Mouse (Mus musculus): ENCODE data around the gene Lrrc8c.
A peak's percentile ranks its signal among the peaks of the same experiment; 100 is the strongest.

The Lrrc8c gene

DNA sequence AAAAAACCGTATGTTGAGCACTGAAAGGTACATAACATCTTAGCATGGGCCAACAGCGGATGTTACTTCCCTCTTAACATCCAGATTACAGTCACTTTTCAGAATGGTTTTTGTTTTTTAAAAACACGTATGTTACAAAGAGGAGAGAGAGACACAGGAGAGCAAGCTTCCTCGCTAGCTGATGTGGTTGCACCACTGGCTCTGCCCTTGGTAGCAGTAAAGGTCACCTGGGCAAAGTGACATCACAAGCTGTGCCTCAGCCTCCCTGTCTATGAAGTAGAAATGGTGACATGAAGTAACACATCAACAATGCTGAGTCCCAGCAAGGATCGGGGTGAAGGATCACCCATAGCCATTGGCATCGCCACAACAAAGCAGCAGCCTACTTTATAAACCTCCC is 10.4 kb upstream of the Lrrc8c start:
- no peak for DNase-seq

DNA sequence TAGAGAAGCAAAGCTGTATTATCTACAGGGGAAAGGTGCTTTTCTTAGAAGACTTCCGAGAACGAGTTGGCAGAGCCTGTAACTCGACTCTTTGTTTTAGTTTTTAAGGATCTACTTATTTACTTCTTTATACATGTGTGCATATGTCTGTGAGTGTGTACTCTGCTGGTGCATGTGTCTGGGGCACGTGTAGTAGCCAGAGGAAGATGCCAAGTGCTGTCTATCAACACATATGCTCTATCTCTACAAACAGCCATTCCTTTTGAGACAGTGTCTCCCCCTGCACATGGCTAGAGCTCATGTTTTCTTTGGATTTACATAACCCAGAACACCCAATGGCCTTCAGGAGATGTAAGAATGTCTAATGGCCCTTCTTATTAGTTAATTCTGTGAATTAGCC is 6.9 kb upstream of the Lrrc8c start:
- DNase-seq, result no peak

DNA sequence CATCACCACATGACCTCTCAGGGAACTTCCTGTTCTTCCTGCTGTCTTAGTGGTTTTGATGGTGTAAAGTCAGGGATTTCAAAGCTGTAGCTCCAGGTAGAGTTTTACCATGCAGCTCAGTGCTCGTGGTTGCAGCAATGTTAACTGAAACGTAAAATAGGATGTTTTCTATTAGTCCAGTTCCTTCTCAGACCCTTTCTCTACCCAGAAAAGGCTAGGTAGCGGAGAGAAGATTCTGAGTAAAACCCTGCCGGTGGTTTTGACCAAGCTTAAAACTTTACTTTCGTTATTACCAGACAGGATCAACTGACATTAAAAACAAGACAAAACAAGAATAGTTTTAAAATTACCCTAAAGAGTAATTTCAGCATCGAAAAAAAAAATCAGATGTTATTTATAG is 3.7 kb upstream of the Lrrc8c start:
- no peak for DNase-seq

DNA sequence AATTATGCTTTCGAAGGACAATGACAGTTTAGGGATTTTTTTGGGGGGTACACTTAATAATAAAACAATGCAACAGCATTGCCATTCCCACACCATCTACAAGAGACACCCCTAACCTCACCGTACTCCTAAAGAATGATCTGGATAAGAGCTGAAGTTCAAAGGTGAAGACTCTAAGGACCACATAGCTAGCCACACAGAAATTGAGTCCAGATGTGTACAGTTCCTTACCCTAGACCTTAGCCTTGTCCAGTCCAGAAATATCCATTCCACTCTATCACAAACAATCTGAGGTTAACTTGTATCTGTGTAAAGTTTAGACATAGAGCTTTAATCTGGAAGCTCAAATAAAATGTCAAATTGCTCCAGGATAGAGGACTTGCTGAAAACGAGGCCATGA is 2.9 kb upstream of the Lrrc8c start:
- DNase-seq, result no peak

DNA sequence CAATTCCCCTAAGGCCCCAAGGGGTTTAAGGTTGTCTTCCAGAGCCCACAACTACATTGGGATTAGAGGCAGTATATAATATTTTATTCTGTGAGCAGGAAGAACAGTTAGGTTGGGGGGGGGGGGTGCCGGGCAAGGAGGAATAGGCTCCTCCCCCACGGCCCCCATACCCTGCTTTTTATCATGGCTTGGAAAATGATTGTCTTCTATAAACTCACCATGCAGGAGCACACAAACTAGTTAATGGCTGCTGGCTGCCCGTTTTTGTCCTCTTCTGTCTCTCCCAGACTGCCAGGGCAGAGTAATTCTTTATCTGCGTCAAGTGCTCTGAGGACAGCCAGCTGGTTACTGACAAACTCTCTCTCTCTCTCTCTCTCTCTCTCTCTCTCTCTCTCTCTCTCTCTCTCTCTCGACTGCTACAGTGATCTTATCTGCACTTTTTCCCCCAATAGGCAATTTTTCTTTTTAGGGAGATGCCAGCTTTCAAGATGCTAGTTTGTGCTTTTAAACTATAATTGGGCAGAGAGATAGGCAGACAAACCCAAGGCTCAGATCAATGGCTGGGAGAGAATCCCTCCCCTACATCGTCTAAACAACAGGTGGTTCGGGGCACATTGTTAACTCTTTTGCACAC is 1.1 kb upstream of the Lrrc8c start:
- no peak for DNase-seq

DNA sequence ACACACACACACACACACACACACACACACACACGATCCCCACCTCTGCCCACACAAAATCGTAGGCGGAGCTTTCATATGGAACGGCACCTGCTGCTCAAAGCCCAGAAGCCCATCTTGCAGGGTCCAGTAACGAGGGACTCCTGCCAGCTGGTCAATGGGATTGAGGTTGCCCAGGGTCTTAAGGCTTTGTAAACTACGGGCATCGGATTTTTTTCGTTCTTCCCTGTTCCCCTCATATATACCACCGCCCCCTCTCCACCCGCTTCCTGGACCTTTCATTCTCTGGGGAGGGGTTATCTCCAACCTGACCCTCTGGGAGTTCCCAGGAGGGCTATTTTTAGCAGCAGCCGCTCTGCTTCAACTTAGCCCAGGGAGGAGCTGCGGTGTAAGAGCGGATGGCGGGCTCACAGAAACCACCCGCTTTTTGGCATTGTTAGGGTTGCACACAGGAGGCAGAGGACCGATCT is 527 bp upstream of the Lrrc8c start:
- peak; percentile 83 for DNase-seq

DNA sequence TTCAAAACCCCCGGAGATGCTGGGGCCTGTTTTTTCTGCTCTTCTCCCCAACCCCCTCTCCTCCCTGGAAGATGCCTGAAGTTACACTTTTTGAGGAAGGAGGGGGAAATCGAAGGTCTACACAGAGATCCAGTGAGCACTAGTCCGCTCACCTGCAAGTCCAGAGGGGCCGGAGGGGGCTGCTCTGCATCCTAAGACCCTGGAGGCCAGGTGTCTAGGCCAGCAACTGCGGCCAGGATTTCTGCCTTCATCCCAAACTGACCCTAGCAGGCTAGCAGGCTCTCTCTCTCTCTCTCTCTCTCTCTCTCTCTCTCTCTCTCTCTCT is 750 bp downstream of the Lrrc8c start:
- DNase-seq, result no peak

DNA sequence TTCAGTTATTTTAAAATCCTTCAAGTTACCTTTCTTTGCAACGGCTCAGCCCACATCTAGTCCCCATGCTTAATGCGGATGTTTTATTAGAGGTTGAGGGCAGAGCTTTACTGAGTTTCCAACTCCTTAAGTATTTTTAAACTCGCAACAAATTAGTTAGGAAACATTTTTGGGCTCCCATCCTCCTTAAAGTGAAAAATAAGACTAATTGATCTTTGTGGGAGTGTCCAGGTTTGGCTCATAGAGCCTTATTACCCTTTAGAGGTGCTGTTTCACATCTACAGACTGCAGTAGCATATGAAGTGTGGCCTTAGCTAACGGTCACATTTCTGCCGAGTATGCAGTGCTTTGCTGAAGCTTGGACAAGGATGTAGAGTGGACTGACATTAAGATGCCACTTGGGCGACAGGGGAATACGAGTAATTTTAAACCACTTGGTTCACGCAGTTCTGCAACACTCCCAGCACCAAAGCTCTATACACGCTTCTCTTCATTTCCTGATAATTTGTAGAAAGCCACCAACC is 1.3 kb downstream of the Lrrc8c start:
- no peak for DNase-seq

DNA sequence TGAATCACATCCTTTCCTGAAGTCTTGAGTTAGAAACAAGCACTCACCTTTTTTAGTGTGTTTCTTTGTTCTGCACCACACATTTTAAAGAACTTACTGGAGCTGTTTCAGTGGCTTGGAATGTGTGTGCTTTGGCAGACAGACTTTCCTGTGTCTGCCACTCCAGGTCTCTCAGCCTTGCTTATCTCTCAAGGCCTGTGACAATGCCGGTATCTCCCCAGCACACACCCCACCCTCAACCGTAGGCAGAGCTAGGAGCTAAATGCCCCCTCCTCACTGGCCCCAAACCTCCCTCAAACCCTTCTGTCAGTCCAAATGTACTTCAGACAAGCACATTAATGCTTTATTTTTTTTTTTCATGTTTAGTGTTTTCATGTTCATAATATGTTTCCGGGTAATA is 4.3 kb downstream of the Lrrc8c start:
- DNase-seq, result no peak

DNA sequence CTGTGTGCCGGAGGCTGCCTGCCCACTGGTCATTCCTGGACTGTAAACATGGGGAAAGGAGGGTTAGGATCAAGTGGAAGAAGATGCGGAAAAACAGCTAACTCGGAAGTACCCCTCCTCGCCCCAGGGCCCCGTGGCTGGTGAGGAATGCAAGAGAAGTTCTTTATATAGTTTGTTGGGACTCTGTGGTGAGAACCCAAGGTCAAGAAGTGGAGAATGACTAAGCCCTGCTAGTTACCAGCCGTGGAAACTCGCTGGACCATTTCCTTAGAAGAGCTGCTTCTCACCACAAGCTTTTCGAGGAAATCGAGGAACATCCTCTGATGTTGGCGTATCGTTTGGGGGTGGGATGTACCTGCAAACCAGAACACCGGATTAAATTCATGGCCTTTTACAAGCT is 5.8 kb downstream of the Lrrc8c start:
- DNase-seq, result no peak

DNA sequence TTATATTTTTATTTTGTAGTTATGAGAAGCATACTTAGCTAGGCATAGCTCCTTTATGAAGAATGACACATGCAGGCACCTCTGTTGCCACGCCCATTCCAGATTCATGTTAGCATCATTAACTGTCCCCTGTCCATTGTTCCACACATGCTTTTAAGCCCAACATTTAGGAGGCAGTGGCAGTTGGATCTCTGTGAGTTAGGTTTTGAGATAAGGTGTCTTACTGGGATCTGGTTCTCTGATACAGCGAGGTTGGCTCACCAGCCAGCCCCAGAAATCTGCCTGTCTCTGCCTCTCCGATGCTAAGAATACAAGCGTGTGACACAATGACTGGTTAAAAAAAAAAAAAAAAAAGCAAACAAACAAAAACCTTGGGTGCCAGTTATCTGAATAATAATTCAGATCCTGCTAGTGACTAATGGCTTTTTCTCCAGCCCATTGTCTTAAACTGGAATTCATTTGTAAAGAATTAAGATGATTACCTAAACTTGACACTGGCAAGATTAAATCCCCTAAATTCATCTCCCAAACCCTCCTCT is 7.0 kb downstream of the Lrrc8c start:
- no peak for DNase-seq

DNA sequence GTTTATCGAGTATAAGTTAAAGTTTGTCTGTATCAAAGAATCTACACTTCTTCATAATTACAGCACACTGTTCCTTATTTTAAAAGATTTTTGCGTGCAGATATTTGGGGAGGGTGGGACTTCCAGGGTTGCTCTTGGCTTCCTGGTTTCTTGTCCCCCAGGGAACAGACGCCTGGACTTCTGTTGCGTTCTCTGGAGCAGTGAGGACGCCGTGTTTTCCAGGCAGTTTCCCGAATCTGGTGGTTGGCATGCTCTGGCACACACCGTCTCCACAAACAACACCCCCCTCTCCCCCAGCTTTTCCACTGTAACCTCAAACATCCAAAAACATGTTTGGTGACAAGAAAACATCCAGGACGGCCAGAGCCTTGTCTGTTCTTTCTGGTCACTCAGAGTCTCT is 7.6 kb downstream of the Lrrc8c start:
- DNase-seq, result no peak

DNA sequence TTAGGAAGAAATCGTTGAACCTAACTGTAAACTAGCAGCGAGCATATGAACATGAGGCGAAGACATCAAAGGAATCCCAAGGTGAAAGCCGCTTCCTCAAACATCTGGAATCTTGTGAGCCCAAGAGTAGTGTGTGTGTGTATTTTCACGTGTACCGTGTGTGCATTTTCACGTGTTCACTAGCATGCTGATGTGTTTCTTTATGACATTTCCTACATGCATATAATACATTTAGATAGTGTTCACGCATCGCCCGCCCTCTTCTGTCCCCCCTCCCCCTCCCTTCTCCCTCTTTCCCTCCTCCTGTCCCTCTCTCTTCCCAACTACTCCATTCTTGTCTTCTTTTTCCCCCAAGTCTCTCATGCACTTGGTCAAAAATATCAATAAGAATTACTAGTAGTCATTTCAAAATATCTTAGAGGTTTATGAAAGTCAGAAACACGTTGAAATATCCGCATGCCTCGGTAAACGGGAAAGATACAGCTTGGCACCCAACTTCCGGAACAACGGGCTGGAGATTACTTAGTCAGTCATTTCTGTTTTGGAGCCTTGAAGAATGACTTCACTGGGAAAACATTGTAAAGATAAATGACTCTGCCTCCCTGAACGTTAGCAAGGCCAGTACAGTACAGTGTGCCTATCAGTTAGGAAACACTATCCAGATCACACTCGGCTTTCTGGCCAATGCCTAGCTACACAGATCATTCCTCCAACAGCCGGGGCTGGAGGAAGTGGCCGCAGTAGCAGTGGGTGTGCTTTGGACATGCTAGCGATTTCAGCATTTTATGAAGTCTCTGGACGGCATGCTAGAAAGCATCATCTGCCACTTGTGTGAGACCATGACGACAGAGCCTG is 8.5 kb downstream of the Lrrc8c start:
- no peak for DNase-seq

DNA sequence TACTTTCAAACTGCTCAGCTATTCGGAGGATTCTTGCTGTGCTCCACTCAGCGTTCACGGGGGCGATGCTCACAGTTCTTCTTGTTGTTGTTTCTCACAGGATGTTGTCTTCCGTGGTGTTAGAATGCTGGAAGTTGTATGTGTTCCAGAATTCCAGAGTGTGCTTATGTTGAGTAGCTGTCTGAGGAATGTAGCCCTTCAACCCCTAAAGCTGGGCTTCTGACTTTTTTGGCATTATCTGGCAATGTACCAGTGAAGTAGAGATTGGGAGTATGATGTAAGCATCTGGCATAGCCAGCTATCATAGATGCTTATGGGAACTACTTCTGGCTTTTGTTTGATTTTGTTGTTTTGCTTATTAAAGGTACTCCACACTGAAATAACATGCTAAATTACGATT is 11.4 kb downstream of the Lrrc8c start:
- DNase-seq, result no peak

DNA sequence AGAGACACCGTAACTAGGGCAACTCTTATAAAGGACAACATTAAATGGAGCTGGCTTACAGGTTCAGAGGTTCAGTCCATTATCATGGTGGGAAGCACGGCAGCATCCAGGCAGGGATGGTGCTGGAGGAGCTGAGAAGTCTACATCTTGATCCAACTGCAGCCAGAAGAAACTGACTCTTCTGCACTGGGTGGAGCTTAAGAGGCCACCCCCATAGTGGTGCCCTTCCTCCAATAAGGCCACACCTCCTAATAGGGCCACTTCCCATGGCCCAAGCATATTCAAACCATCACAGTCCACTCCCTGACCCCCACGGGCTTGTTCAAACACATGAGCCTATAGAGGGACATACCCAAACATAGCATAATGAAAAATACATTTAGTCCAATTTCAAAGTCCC is 16.0 kb downstream of the Lrrc8c start:
- DNase-seq, result no peak

DNA sequence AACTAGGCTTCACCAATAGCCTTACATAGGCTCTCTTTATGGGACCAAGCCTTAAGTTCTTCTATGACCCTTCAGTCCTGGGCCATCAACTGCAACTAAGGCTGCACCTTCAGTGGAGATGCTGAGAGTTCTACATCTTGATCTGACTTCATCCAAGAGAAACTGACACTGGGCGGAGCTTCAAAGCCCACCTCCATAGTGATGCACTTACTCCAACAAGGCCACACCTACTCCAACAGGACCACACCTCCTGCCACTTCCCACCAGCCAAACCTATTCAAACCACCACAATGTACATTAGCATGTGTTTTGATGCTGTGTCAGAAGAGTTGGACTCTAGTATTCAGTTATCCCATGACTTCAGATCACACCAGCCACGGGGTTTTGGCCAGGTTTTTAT is 17.0 kb downstream of the Lrrc8c start:
- DNase-seq, result no peak

DNA sequence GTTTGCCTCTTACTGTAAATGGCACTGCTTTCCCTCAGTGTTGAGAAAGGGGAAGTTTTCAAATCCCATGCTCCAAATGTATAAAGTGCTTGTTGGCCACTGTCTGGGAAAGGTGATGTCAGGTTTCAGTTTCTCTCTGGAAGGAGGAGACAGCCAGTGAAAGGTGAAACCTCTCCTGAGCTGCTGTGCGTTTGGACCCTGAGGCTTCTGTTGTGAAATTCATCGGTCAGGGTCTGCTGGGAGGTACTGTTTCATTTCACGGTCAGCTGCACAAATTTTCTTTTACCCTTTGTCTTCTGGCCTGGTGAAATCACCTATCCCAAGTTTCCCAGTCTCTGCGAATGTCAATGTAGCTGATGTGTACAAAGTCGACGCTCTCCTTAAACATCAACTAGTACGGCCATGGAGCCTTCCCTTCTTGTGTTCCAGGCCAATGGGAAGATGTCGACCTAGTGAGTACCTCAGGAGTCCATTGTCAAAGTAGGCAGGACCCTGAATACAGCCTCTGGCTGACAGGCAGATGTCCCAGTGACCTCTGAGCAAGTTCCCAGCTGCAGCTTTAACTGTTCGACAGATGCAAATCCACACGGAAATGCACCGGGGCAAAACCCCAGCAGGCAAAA is 18.0 kb downstream of the Lrrc8c start:
- DNase-seq, result peak; percentile 3

DNA sequence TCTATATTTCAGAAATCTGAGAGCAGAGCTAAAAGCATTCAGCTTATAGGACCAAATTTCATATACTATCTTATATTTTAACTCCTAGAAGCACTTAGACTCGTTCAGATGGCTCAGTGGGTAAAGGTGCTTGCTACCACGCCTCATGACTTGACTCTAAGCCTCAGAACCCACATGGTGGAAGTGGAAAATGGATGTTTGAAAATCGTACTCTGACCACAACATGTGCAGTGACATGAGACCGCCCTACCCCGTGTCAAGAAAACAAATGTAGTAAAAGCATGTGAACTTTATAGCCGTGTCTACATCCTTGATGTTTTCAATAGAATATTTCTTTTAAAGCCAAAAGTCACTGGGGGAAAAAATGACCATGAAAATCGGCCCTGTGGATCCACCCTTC is 21.9 kb downstream of the Lrrc8c start:
- DNase-seq, result no peak

DNA sequence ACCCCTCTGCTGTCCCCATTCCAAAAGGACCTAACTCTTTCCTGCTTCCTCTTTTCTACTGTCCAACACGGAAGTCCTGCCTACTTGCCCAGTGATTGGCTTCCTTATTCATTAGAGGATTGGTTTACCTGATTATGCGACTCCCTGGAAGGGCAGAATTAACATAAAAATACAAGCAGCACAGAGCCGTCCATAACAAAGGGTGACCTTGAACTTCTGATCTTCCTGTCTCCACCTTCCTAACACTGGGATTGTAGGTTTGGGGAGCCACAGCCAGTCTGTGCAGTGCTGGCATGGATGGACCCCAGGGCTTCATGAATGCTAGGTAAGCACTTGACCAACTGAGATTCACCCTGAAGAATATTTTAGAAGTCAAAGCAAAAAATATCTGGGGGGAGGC is 25.9 kb downstream of the Lrrc8c start:
- no peak for DNase-seq

DNA sequence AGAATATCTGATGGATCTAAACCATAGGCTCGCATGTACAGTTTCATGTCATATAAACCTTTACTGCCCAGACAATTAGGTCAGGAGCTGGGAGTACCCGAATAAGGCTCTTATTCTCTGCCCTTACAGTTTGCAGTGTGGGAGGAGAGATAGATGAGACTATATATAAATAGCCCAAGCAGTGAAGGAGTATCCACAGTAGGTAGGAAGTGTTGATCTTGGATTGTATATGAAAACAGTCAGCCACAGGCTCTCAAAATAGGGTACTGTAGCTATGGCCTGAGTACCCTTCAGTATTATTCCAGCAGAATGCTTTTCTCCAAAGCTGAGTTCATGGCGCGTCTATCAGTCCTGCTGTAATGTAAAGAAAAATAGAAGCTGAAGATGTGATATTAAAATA is 27.9 kb downstream of the Lrrc8c start:
- no peak for DNase-seq

DNA sequence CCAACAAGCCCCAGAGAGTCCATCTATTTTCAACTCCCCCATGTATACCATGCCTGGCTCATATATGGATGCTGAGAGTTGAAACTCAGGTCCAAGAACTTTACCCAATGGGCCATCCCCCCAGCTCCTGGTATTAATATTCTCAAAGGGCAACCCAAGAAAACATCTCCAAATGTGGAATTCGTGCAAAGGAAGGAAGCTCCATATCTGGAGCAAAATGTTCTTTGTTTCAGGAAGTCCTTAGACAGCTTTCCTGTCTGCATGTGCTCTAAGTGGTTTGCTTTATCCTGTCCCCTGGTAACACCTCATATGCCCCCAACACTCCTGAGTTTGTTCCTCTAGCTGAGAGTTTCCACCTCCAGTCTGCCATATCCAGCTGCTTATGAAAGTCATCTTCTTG is 32.6 kb downstream of the Lrrc8c start:
- no peak for DNase-seq

DNA sequence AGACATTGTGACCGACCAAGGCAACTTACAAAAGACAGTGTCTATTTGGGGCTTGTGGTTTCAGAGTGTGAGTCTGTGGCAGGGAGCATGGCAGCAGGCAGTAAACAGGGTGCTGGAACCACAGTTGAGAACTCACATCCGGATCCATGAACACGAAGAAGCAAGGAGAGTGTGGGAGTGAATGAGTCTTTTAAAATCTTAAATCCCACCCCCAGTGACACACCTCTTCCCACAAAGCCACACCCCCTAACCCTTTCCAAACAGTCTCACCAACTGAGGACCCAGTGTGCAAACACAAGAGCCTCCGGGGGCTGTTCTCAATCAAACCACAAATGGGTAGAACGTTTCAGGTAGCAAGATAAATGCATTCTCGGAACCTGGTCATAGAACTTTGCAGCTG is 37.1 kb downstream of the Lrrc8c start:
- DNase-seq, result no peak

DNA sequence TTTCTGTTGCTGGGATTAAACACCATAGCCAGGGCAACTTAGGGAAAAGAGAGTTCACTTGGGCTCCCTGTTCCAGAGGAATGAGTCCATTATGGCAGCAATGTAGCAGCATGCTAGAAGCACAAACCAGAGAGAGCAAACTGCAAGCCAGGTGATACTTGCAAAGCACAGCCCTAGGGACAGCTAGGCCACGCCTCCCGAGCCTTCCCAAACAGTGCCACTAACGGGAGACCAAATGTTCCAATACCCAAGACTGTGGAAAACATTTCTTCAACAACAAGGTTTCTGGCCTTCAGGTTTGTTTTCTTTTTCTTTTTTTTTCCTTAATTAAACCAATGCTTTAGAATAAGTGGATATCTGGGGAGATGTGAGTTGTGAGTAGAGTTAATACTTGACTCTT is 38.2 kb downstream of the Lrrc8c start:
- DNase-seq, result no peak

DNA sequence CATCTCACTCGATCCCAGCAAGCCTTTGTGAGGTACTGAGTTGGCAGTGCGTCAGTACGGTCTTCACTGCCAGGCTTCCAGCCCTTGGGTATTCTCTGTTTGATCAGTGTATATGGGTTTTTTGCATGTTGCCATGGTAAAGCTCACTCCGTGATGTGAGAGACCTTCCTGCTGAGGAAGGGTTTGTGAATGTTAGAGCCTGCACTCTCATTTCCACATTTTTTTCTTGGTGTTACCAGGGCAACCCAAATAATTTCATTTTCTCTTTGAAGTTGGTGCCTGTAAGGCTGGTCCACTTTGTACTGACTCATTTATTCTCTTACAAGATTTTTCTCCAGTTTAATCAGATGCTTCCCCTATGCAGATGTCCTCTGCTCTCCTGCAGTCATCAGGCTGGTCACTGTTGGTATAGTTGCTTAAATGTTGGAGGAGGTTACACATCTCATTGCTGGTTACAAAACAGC is 38.6 kb downstream of the Lrrc8c start:
- DNase-seq, result no peak

Data from retina, postnatal 1 day (tissue).